Mouse (Mus musculus) cerebellum, adult 9-10 months (tissue): ENCODE data around the gene Cmtm8.

Experiments
- DNase-seq: peaks from one replicate; pipeline ENCODE4 v3.0.0; 2022

The Cmtm8 gene

DNA sequence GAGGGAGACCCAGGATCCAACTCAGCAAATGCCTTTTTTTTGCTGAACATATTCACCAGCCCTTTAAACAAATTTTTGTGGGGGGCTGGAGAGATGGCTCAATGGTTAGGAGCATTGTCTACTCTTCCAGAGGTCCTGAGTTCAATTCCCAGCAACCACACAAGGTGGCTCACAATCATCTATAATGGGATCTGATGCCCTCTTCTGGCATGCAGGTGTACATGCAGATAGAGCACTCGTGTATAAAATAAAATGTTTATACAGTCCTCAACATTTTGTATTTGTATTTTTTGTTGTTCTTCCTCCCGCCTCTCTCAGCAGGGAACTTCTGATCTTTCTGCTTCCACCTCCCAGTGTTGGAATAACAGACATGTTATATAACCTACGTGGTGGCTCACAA is 92.4 kb downstream of the Cmtm8 start:
- DNase-seq, result no peak

DNA sequence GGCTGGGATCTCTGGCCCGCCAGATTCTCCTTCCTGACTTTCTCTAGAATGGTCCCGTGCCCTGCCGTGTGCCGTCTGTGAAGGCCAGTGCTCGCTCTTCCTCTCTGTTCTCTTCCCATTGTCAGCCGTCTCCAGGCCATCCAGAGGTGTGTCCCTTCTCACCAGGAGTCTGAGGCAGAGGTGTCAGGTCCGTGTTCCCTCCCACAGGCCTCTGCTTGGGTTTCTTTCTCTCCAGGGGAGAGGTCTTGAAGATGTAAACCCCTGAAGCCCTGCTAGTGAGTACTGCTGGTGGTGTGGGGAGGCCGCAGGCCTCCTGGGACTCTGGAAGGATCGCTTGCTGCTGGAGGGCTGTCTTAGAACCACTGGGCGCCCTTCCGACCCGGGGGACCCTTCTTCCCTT is 96.5 kb downstream of the Cmtm8 start:
- DNase-seq, result no peak

DNA sequence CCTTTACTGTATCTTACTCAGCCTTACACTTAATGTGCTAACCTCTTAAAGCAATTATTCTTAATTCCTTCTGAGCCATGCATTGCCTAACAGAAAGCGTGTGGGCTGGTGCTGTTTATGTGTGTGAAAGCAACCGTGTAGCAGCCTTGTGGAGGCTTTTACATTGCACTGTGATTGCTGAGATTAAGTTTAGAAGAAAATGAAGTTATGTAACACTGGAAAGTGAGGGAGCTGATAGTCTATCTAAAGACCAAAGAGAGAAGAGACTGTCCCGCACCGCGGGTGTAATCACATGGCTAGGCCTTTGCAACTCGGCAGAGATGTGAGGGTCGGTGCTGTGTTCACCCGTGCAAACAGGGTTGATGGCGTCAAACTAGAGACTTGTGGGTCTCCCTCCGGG is 96.9 kb downstream of the Cmtm8 start:
- DNase-seq, result no peak

DNA sequence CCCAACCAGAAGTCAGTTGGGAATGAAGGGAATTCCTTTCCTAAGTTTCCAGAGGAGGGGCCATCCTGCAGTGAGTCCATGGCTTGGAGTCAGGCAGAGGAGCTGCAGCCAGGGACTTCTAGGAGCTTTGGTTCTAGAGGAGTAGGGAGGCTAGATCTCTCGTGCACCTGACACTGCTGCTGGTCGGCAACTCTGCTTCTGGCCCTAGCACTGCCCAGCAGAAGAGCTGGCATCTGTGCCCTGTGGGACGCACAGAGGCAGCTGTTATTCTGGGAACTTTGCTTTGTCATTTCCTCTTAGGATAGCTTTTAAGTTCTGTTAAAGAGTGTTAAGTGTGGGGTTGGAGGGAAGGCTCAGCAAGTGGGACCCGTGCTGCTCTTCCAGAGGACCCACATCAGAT is 98.3 kb downstream of the Cmtm8 start:
- DNase-seq, result no peak

DNA sequence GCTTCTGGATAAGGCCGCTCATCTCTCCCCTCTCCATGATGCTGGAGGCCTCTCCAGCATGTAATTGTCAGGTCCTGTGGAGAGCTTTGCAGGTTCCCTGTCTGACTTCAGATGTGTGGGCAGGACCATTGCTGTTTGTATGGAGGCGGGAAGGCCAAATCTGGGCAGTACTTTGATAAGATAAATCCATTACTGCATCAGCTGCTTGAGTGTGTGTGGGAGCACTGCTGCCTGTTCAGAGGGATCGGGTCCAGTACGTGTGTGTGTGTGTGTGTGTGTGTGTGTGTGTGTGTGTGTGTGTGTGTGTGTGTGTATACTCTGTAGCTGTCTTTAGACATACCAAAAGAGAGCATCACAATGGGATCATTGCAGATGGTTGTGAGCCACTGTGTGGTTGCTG is 98.8 kb downstream of the Cmtm8 start:
- DNase-seq, result no peak

DNA sequence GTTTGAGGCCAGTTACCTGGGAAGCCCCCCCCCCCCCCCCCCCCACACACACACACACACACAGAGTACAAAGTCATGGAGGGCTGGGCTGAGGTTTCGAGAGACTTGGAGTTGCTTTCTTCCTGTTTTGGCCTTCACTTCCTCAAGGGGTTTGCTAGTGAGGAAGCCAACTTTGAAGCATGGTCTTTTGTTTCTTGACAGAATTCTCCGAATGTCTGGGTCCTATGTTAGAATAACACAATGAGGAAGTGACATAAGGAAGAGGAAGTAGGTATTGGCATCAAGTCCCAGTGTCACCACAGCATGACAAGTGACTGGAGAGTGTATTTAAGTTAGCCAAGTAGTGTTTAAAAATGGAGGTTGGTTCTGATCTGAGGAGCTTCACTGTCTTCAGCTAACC is 101.2 kb downstream of the Cmtm8 start:
- no peak for DNase-seq

DNA sequence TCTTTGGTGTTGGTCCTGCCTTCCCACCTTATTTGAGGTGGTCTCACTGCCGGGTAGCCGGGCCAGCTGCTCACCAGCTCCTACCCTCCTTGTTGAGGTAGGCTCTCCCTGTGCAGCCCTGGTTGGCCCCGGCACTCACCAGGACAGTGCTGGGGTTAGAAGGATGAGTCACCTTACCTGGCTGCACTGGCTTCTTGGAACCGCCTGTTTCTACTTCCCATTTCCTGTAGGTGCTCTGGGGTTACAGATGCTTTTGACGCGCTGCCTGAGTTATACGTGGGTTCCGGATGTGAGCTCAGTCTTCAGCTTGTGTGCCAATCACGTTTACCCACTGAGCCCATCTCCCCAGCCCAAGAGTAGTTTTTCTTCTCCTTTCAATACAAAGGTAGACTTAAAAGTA is 103.6 kb downstream of the Cmtm8 start:
- DNase-seq, result no peak
